Mouse (Mus musculus): ENCODE measurements at regions not wholly inside any gene's neighbourhood (a gene's known extent, or its start where the extent isn't known, plus 50 kb on each side); places are given as distances from the start of the nearest gene placed in this dataset.

- TF ChIP-seq CTCF (IDR thresholded peaks at IDR 0.05; ENCODE audit: borderline replicate concordance, insufficient read depth, low read length) (no peak), POLR2A (IDR thresholded peaks at IDR 0.05; ENCODE audit: low read depth, low read length) (no peak)
Measured at GRCm38 (mm10) chr13:5576568-5576967, 284.7 kb upstream of the Klf6 start.
